Mouse (Mus musculus): ENCODE data around the gene Ubqln4.

GRCm38 (mm10) chr3:88569694-88570093 is 16.1 kb downstream of the Ubqln4 start:
- TF ChIP-seq CTCF (IDR thresholded peaks at IDR 0.05; ENCODE audit: insufficient read depth, low read depth, low read length): no peak
- TF ChIP-seq POLR2A (IDR thresholded peaks at IDR 0.05; ENCODE audit: insufficient read depth, low read depth, low read length): no peak
